Mouse (Mus musculus) olfactory bulb, adult 2 months (tissue): ENCODE measurements at regions not wholly inside any gene's neighbourhood (a gene's known extent, or its start where the extent isn't known, plus 50 kb on each side); places are given as distances from the start of the nearest gene placed in this dataset.

Source experiments
- CTCF ChIP-seq: fragments of 200-500 bp; IDR thresholded peaks from 2 replicates; pipeline ENCODE4 v1.5.1; 2012; ENCODE audit warnings: low read depth, mild to moderate bottlenecking, low read length, moderate library complexity; ENCODE audit not compliant: insufficient read depth
- POLR2A ChIP-seq: fragments of 200-500 bp; IDR thresholded peaks from 2 replicates; pipeline ENCODE4 v1.6.1; 2012; ENCODE audit warnings: mild to moderate bottlenecking, low read depth, low read length, moderate library complexity; ENCODE audit not compliant: insufficient read depth

- TF ChIP-seq CTCF = no peak
- TF ChIP-seq POLR2A = no peak
These were observed 262.1 kb downstream of the Dmrta1 start for GRCm38 (mm10) chr4:89941308-89941707.
